Mouse (Mus musculus): ENCODE data around the gene Arl2bp.

Gene Arl2bp

DNA sequence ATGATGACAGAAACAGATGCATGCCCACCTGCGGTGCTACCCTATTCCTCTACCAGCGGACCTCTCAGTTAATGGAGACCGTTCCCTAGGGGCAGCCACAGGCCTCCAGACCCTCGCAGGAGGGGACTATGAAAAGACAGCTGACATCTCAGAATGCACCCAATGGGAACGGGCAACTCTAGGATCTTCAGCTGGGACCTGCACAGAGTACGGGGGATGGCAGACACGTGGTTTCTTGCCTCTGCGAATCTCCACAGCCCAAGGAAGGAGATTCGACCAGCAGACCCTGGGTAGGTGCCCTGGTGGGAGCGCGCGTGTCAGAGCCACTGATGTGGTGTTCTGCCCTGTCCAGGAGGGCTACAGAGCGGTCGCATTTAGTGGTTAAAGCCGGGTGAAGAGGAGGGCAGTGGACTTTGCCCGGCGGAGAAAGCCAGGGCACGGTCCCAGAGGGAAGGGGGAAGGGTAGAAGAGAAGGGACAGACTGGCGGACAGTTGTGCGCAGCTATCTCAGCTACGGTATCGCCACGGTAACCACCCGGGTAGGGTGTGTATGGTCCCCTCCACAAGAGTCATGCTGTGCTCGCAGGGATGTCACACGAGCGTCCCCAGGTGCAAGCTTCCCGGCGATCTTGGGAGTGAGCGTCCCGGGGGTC lies 29.1 kb downstream of the Arl2bp start:
- in situ Hi-C loops (cut with MboI): no loop called here

DNA sequence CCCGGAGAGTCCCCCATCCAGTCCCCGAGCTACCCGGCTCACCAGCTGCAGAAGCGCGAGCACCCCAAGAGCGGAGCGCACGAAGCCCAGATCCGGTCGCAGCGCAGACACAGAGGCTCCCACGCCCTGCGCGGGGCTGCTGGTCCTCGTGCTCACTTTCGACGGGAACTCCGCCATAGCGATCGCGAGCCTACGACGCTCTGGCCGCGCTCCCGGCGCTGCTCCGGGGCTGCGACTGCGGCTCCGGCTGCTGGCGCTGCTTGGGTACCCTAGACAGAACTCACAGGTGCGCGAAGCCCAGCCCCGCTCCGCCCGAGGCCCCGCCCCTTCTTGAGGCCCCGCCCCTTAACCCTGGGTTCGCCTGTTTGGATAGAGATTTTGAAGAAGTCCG lies 29.6 kb downstream of the Arl2bp start, which contains the start of gene Pllp:
Gene Pllp (minus strand): TSS at position 285 of the 391 bp plus-strand sequence.
- in situ Hi-C loops (cut with MboI): no loop called here

DNA sequence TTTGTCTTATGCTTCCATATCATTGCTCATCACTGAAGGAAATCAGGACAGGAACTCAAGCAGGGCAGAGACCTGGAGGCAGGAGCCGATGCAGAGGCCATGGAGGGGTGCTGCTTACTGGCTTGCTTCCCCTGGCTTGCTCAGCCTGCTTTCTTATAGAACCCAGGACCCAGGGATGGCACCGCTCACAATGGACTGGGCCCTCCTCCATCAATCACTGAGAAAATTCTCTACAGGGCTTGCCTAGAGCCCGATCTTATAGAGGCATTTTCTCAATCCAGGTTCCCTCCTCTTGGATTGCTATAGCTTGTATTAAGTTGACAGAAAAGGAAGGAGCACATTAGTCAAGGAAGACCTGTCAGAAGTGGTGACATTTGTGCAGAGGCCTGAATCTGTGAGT lies 30.2 kb downstream of the Arl2bp start:
- in situ Hi-C loops (cut with MboI): no loop called here

DNA sequence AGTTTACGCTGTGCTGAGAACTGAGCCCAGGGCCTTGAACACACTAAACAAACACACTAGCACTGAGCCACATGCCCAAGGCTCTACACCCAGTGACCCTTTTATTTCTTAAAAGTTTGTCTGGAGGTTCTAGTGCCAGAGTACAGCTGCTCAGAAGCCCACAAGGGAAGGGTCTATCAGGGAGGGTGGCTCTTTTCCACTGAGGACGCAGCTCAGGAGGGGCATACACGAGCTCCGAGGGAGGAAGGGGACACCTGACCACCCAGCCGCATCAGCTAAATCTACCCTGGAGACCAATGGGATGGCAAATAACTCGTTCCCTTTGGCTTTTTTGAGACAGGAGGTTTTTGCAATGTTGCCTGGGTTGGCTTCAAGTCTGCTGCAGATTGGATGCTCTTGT lies 31.6 kb downstream of the Arl2bp start:
- in situ Hi-C loops (cut with MboI): no loop called here

DNA sequence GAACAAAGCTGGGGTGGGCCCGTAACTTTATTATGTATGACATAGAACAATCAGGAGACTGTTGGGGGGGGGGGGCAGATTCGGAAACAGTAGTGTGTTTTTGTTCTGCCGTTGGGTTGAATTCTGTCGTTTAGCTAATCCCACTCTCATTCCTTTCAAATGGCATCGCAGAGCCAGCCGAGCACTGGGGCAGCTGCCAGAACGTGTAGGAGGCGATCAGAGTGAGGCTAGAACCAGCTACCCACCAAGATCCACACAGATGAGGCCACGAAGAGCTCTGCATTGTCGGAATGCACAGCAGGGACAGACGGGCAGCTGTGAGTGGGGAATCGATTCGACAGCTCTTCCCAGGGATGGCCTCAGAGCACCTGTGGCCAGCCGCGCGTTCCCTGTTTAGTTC lies 33.0 kb downstream of the Arl2bp start:
- in situ Hi-C loops (cut with MboI): no loop called here

DNA sequence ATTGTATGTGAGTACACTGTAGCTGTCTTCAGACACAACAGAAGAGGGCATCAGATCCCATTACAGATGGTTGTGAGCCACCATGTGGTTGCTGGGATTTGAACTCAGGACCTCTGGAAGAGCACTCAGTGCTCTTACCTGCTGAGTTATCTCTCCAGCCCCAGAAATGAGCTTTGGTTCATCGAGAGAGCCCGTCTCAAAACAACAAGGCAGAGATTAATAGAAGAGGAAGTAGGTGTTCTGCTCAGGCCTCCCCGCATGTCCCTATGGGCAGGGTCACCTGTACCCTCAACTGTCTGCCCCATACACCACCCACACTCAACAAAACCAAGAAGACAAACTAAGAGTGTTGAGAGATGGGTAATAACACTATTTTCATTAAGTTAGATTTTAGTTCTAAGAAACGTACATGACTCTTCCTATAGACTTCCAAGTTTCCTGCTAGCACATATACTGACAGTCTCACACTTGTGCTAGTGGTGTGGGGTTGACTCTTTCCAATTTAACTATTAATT lies 34.1 kb downstream of the Arl2bp start:
- in situ Hi-C loops (cut with MboI): loop anchor here (5.0 to 10.0 kb wide), 2 partner anchors 117 to 204 kb away; no protein-coding TSS in a partner anchor

DNA sequence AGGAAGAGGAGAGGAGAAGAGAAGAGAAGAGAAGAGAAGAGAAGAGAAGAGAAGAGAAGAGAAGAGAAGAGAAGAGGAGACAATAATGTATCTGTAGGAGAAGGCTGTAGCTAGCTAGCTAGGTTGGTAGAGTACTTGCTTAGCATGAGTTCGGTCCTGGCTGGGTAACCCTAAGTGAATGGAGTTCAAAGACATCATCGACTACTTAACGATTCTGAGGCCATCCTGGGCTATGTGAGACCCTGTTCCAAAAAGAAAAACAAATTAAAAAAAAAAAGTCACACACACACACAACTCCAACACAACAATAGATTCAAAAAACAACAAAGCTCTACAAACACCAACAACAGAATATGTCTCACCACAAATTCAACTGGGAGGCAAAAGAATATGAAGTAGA lies 35.8 kb downstream of the Arl2bp start:
- in situ Hi-C loops (cut with MboI): loop anchor here (5.0 to 10.0 kb wide), 2 partner anchors 115 to 203 kb away; no protein-coding TSS in a partner anchor

DNA sequence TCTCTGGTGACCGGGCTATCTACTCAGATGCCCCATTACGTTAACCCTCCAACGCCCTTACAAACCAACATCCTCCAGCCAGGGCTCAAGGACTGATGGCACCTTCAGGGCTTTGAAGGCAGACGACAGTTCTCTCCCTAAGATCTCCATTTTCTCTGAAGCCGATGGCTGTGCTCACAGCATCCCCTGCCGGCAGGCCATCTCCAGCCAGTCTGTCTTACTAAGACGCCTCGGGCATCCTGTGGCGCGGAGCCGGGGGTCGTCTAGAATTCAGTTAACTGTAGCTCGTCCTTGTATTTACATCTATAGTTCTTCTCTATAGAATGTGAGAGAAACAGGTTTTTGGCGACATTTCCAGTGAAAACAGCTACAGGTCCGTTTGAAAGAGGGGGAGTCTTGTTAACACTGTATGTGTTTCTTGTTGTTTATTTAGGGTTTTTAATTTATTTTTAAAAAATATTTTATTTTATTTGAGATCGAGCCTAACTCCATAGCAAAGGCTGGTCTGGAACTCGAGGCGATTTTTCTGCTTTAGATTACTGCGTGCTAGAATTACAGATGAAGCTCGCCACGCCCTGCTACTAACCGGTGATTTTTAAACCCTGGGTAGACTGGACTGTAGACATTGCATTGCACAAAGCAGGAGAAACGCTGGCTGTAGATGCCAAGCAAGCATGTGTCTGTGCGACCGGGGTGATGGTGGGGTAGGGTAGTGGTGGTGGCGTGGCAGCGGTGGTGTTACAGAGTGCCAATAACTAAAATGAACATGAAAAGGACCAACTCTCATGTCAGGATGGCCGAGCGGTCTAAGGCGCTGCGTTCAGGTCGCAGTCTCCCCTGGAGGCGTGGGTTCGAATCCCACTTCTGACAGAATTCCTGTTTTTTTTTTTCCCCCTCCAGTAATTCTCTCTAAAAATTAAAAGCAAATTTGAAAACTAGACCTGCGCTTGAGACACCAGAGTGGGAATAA lies 36.7 kb downstream of the Arl2bp start:
- in situ Hi-C loops (cut with MboI): loop anchor here (5.0 to 10.0 kb wide), 2 partner anchors 114 to 202 kb away; no protein-coding TSS in a partner anchor

DNA sequence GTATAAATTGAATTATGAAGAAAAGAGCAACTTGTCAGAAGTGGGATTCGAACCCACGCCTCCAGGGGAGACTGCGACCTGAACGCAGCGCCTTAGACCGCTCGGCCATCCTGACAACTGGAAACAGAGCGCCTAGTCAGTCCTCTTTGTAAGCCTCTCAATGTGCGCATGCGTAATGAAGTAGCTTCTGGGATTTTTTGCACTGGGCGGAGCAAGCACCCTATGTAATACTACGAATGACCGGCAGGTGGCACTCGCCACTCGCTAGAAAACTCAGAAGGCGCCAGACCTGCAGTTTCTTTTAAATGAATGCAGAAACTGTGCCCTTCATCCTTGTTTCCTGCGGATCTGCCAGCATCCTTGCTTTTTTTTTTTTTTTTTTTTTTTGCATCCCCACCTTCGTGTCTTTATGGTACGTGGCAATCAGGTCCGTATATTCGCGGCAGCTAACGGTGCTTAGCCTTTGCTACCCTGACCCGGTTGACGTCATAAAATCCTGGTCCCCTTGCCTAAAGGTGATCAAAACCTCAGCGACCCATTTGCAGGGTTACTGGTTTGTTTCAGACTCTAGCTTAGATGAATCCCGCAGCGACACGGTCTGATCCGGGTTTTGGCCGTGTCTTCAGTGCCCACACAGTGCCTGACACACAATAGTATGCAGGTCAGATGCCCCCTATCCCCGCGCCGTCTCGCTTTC lies 37.7 kb downstream of the Arl2bp start:
- in situ Hi-C loops (cut with MboI): loop anchor here (5.0 to 10.0 kb wide), 2 partner anchors 113 to 201 kb away; no protein-coding TSS in a partner anchor

DNA sequence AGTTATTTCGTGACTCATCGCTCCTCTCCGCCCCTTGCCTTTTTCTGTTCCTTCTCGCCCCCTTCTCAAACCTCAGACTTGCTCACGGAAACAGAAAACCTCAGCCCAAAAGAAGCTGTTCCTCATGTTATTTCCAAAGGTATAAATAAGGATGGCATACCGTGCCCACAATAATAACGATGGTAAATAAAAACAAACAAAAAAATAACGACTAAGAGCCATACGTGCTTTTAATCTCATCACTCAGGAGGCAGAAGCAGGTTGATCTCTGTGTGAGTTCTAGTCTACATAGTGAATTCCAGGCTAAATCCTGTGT lies 38.2 kb downstream of the Arl2bp start:
- in situ Hi-C loops (cut with MboI): loop anchor here (5.0 to 10.0 kb wide), 2 partner anchors 113 to 200 kb away; no protein-coding TSS in a partner anchor

DNA sequence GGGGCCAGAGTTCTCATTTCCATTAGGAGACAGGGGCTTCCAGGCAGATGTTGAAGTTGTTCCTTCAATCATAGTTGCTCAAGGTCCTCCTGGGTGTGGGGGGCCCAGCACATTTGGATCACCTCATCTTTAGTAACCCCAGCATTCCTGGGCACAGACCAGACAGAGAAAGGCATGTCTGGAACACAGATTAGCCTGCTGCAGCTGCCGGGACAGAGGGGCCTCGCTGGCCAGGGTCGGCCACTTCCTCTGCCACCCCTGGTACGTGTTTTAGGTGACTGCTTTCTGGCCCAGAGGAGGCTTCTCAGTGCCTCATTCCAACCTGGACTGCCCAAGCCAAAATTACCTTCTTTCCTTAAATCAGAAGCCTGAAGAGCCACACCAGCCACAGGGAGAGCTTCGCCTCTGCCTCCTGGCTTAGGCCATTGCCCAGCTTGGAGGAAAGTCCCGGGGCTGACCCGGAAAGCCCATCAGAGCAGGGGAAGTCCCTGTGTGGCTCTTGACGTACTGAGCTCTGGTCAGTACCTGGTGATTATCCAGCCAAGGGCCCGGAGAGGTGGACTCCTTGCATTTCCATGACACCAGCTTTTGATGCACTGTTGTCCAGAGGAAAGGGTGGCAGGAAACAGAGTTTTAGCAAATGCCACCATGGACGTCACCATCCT lies 39.3 kb downstream of the Arl2bp start:
- in situ Hi-C loops (cut with MboI): loop anchor here (10.0 kb wide), 1 partner anchor 199 kb away; no protein-coding TSS in a partner anchor

DNA sequence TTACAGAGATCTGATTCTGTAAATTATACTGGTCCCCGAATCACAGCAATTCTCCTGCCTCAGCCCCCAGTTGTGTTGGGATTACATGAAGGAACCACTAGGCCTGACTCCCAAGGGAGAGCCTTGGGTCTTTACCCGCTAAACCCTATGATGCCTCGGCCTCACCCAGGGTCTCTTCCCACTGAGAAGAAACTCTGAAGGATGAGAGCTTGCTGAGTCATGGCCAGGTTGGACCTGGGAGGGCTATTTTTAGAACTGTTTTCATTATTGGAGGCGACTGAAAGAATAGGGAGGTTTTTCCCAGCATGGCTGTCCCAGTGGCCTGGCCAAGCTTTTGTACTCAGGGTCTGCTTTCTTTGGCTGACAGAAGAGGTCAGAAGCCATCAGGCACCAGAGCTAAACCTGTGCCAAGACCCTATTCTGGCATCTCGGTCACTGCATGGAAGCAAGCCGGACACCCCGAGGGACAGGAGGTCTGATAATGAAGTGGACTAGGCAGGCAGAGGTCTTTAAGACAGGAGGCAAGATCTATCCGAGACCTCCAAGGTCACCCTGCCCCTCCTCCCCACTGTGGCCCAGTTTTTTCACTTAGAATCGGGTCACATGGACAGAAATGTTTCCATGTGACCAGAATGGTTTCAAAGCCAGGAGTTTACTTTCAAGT lies 40.5 kb downstream of the Arl2bp start:
- in situ Hi-C loops (cut with MboI): loop anchor here (10.0 kb wide), 1 partner anchor 198 kb away; no protein-coding TSS in a partner anchor

DNA sequence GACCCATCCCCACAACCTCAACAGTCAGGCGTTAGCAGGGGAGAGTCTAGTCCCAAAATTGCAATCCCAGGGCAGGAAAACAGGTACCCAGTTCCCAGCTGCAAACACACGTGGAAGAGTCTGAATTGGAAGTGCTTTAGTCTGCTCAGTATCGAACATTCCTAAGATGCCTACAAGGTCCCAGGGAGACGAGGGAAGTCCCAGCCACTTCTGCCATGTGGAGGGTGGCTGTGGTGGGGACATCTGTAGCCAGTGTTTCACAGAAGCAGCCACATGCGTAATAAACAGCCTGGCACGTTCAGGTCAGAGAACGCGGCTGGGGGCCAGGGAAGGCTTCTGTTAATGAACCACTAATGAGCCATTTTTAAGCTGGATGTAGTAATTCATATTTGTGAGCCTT lies 43.9 kb downstream of the Arl2bp start:
- in situ Hi-C loops (cut with MboI): no loop called here

DNA sequence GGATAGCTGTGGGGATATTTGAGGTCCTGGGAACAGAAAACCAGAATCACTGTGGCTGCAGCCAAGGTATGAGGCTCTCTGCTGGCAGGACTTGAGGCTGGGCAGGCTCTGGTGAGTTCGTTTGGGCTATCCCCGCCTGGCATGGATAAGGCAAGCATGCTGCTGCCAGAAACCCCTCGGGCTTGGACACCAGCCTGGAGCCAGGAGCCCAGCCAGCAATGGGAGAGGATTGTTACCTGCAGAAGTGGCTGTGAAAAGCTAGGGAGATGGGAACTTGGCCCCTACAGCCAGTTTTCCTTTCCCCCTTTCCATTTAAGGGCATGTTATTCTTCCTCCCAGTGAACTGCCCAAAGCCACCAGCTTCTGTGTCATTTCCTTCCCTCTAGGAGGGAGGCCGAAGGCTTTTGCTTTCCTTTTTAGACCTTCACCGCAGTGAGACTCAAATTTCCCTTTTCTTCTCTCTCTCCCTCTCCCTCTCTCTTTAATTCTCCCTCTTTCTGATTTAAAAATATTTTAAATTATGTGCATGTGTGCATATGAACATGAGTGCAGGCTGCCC lies 44.8 kb downstream of the Arl2bp start:
- in situ Hi-C loops (cut with MboI): no loop called here

DNA sequence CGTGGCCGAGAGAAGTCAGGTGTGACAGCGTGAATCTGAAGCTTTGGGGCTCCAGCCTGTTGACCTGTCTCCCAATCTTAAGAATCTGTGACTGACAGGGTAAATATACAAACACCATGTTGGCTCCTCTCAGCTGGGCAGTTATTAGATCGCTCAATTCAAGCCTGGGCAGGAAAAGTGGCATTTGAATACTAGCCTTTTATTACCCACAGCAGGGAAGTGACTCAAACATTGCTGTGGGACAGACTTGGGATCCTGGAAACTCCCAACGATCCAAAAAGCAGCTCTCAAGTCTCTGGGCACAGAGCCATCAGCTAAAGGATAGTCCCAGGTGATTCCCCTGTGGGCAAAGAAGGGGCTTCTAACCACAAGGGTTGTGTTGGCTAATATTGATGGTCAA lies 48.2 kb downstream of the Arl2bp start:
- in situ Hi-C loops (cut with MboI): no loop called here

DNA sequence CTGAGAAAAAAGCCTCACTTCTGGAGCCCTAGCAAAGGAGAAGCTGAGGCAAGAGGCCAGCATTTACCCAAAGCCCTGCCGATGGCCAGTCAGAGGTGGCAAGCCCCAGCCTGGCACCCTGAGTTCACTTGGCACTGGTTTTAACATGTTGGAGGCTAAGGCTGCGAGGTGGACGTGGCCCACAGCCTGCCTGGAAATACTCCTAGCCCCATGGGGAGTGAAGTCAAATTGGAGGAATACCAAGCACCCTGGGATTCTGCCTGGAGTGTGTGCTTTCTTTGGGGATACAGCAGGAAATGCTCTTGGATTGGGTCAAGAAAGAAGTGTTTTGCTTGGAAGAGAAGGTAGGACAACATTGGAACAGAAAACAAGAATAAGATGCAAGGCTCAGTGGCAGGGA lies 49.5 kb downstream of the Arl2bp start:
- in situ Hi-C loops (cut with MboI): no loop called here

DNA sequence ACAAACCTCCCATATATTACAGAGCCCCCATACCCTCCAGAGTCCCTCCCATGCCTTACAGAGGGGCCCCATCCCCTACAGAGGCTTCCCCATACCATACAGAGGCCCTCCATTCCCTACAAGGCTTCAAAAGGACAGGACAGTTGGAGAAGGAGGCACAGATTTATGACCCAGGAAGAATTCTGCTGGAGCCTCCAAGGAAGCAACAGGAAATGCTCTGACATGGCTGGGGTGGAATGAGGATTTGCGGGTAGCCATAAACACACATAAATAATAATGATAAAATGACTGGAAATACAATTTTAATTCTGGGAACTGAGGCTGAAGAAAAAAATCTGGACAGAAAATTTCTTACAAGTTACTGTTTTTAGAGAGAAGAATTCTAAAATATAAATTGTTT lies 50.4 kb downstream of the Arl2bp start:
- in situ Hi-C loops (cut with MboI): no loop called here

All from mature B cell (primary cell).